Mouse (Mus musculus): ENCODE measurements at regions not wholly inside any gene's neighbourhood (a gene's known extent, or its start where the extent isn't known, plus 50 kb on each side); places are given as distances from the start of the nearest gene placed in this dataset.
A peak's percentile ranks its signal among the peaks of the same experiment; 100 is the strongest.

DNA sequence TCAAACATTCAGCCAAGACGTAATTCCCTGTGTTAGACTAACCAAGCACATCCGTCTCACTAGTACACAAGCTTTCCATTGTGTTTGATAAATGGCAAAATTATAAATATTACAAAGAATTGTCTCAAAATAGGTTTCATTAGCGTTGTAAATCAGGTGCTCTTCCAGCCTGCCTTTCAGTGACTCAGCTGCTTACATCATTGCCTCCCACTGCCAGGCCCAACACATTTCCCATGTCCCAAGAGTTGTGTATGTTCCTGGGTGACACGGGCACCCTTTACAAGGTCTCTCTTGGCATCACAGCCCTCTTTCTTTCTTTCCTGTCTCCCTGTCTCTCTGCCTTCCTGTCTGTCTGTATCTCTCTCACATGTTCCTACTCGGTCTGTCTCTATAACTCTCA is 189.5 kb upstream of the Afdn start:
- H3K27me3 ChIP-seq (ENCODE audit: control insufficient read depth, insufficient read depth, low read length), result no peaks in the 10 kb centered on the region
- no peaks in the 10 kb centered on the region for H3K4me1 ChIP-seq (ENCODE audit: control insufficient read depth, insufficient read depth, low read length)
- no peak overlapping the region for H3K4me3 ChIP-seq (ENCODE audit: low read depth, low read length)
- H3K27ac ChIP-seq (ENCODE audit: low read length), result no peak overlapping the region
- no peaks in the 10 kb centered on the region for H3K36me3 ChIP-seq (ENCODE audit: control insufficient read depth, insufficient read depth, low read length)
- no peak for ATAC-seq (ENCODE audit: insufficient number of reproducible peaks, insufficient read depth, low FRiP score, low read depth)
- H3K9me3 ChIP-seq (ENCODE audit: control insufficient read depth, low read depth, low read length), result no peaks in the 10 kb centered on the region
- no peak overlapping the region for H3K4me2 ChIP-seq (replicated peaks; ENCODE audit: low read depth, low read length)
- WGBS, result 69% methylated on average over 5 of the region's 5 CpGs
- H3K9ac ChIP-seq (replicated peaks; ENCODE audit: low read depth, low read length), result no peak overlapping the region

DNA sequence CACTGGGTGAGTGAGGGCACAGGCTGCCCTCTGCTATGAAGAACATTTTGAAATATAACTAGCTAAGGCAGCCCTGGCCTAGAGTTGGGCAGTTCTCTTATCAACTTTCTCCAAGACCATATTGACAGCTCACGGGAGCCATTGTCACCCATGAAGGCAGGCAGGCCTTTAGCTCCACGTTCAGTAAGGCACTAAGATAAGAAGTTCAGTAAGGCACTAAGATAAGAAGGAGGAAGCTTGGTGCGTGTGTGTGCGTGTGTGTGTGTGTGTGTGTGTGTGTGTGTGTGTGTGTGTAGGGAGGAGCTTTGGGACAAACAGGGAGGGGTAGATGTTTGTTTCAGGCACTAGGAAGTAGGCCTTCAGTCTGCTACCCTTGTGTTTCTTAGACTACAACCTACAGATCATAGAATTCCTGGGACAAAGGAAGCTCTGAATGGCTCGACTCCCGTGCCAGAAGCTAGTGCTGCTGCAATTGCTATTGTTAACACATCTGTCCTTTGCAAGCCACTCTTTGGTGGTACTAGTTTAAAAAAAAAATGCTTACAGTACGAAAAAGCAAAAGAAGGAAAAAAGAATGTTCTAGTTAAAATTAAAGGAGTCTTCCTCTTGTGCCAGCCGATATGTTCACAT is 188.0 kb upstream of the Afdn start:
- 56% methylated on average over 8 of the region's 8 CpGs for WGBS

DNA sequence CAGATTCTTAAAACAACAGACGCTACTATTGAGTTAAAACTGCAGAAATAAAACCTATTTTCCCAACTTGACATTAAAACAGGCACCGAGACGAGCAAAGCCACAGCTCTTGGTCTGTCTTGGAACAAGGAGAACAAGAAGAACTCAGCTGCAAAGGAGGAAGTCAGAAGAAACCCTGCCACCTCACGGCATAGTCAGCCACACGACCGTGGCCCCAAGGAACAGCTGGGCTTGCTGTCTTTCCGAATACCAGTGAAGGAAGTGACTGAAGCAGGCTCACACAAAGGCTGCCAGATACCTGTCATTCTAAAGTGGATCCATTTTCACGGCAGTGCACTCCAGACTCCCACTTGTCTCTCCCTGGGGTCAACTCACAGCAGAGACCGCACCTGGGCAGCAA is 187.3 kb upstream of the Afdn start:
- Histone ChIP-seq H3K9ac (replicated peaks; ENCODE audit: low read depth, low read length) (no peak overlapping the region), H3K27me3 (ENCODE audit: control insufficient read depth, insufficient read depth, low read length) (no peaks in the 10 kb centered on the region), H3K4me2 (replicated peaks; ENCODE audit: low read depth, low read length) (no peak overlapping the region), H3K27ac (ENCODE audit: low read length) (no peak overlapping the region), H3K9me3 (ENCODE audit: control insufficient read depth, low read depth, low read length) (no peaks in the 10 kb centered on the region), H3K36me3 (ENCODE audit: control insufficient read depth, insufficient read depth, low read length) (no peaks in the 10 kb centered on the region), H3K4me3 (ENCODE audit: low read depth, low read length) (no peak overlapping the region), H3K4me1 (ENCODE audit: control insufficient read depth, insufficient read depth, low read length) (no peaks in the 10 kb centered on the region)
- no peak for ATAC-seq (ENCODE audit: insufficient number of reproducible peaks, insufficient read depth, low FRiP score, low read depth)
- 73% methylated on average over 9 of the region's 9 CpGs for WGBS

More for the DNA sequence above, 188.0 kb upstream of the Afdn start:
- Histone ChIP-seq H3K27ac (ENCODE audit: low read length) (no peak overlapping the region), H3K4me3 (ENCODE audit: low read depth, low read length) (no peak overlapping the region), H3K9ac (replicated peaks; ENCODE audit: low read depth, low read length) (no peak overlapping the region), H3K36me3 (ENCODE audit: control insufficient read depth, insufficient read depth, low read length) (no peaks in the 10 kb centered on the region), H3K9me3 (ENCODE audit: control insufficient read depth, low read depth, low read length) (no peaks in the 10 kb centered on the region), H3K27me3 (ENCODE audit: control insufficient read depth, insufficient read depth, low read length) (no peaks in the 10 kb centered on the region), H3K4me1 (ENCODE audit: control insufficient read depth, insufficient read depth, low read length) (no peaks in the 10 kb centered on the region), H3K4me2 (replicated peaks; ENCODE audit: low read depth, low read length) (no peak overlapping the region)
- ATAC-seq (ENCODE audit: insufficient number of reproducible peaks, insufficient read depth, low FRiP score, low read depth), result peak; percentile 79

DNA sequence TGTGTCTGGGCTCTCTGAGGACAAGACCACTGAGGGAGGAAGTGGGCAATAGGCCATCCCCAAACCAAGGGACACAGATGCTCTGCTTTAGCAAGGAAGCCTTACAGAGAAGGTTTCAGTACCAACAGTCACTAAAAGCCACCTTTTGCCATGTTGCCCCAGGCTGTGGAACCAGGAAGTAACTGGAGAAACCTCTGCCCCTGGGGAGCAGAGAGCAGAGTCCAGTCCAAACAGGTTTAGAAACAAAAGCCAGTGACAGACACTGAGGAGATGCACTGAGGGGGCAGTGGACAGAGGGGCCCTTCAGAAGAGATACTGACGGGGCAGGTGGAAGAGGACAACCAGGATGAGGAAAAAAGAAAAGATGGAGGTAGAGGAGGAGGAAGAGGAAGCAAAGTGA is 186.2 kb upstream of the Afdn start:
- 85% methylated on average over 1 of the region's 1 CpGs for WGBS
- no peak overlapping the region for H3K27ac ChIP-seq (ENCODE audit: low read length)

DNA sequence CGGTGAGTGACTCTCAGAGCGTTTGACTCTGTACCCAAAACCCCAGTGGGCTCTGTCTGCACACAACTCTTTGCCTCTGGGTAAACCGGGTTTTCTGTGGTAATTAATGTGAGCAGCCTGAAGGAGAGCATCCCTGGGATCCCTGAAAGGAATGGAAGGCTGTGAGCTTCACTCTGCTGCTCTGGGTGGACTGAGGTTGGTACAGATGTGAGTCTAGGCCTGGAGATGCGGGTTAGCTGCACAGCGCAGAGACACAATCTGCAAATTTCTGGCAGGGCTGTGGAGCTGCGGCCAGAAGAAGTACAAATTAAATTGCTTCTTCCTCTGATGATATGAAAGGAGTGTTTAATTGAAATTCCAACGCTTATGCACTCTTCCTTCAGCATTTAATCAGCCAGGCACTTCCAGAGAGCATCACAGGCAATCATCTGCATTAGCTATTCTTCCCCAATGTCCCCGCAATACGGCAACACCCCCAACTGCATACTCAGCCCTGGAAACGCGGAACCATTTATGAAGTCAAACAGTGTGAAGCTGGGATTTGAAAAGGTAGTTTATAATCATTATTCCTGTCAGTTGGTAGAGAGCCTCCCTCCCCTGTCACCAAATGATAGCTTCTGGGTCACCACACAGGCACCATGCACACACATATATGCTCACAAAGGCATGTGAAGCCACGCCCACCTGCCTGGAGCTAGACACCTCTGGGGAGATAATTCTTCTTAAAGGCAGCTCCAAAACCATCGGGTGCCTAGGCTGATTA is 185.5 kb upstream of the Afdn start:
- 68% methylated on average over 13 of the region's 13 CpGs for WGBS
- no peaks in the 10 kb centered on the region for H3K27me3 ChIP-seq (ENCODE audit: control insufficient read depth, insufficient read depth, low read length)
- H3K9ac ChIP-seq (replicated peaks; ENCODE audit: low read depth, low read length), result no peak overlapping the region
- H3K4me2 ChIP-seq (replicated peaks; ENCODE audit: low read depth, low read length), result no peak overlapping the region
- H3K4me3 ChIP-seq (ENCODE audit: low read depth, low read length), result no peak overlapping the region
- H3K36me3 ChIP-seq (ENCODE audit: control insufficient read depth, insufficient read depth, low read length), result no peaks in the 10 kb centered on the region
- no peaks in the 10 kb centered on the region for H3K4me1 ChIP-seq (ENCODE audit: control insufficient read depth, insufficient read depth, low read length)
- no peaks in the 10 kb centered on the region for H3K9me3 ChIP-seq (ENCODE audit: control insufficient read depth, low read depth, low read length)
- H3K27ac ChIP-seq (ENCODE audit: low read length), result no peak overlapping the region
- ATAC-seq (ENCODE audit: insufficient number of reproducible peaks, insufficient read depth, low FRiP score, low read depth), result no peak

More for the DNA sequence above, 186.2 kb upstream of the Afdn start:
- no peak overlapping the region for H3K4me2 ChIP-seq (replicated peaks; ENCODE audit: low read depth, low read length)
- no peak for ATAC-seq (ENCODE audit: insufficient number of reproducible peaks, insufficient read depth, low FRiP score, low read depth)
- H3K27me3 ChIP-seq (ENCODE audit: control insufficient read depth, insufficient read depth, low read length), result no peaks in the 10 kb centered on the region
- no peak overlapping the region for H3K4me3 ChIP-seq (ENCODE audit: low read depth, low read length)
- no peak overlapping the region for H3K9ac ChIP-seq (replicated peaks; ENCODE audit: low read depth, low read length)
- no peaks in the 10 kb centered on the region for H3K9me3 ChIP-seq (ENCODE audit: control insufficient read depth, low read depth, low read length)
- no peaks in the 10 kb centered on the region for H3K36me3 ChIP-seq (ENCODE audit: control insufficient read depth, insufficient read depth, low read length)
- no peaks in the 10 kb centered on the region for H3K4me1 ChIP-seq (ENCODE audit: control insufficient read depth, insufficient read depth, low read length)

DNA sequence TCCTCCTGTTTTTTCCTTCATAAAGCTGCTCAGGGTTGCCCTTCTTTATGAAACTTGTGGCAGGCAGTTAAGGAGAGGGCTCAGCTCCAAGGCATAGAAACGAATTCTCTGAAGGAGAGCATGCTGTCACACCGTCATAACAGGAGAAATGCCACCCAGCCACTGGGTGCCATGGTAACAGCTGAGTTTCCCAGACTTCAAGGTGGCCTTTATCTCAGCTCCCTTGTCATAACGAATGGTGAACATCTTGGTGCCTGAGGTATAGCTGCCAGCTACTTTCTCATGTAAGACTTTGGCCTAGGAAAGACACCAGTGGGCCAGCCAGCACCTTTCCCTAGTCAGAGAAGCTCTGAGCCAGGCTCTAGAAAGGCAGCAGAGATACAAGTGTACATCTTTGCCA is 182.5 kb upstream of the Afdn start:
- H3K9me3 ChIP-seq (ENCODE audit: control insufficient read depth, low read depth, low read length), result no peaks in the 10 kb centered on the region
- WGBS, result 64% methylated on average over 3 of the region's 3 CpGs
- no peaks in the 10 kb centered on the region for H3K4me1 ChIP-seq (ENCODE audit: control insufficient read depth, insufficient read depth, low read length)
- H3K27ac ChIP-seq (ENCODE audit: low read length), result no peak overlapping the region
- ATAC-seq (ENCODE audit: insufficient number of reproducible peaks, insufficient read depth, low FRiP score, low read depth), result no peak
- no peak overlapping the region for H3K9ac ChIP-seq (replicated peaks; ENCODE audit: low read depth, low read length)
- no peak overlapping the region for H3K4me3 ChIP-seq (ENCODE audit: low read depth, low read length)
- no peak overlapping the region for H3K4me2 ChIP-seq (replicated peaks; ENCODE audit: low read depth, low read length)
- no peaks in the 10 kb centered on the region for H3K36me3 ChIP-seq (ENCODE audit: control insufficient read depth, insufficient read depth, low read length)
- H3K27me3 ChIP-seq (ENCODE audit: control insufficient read depth, insufficient read depth, low read length), result no peaks in the 10 kb centered on the region

DNA sequence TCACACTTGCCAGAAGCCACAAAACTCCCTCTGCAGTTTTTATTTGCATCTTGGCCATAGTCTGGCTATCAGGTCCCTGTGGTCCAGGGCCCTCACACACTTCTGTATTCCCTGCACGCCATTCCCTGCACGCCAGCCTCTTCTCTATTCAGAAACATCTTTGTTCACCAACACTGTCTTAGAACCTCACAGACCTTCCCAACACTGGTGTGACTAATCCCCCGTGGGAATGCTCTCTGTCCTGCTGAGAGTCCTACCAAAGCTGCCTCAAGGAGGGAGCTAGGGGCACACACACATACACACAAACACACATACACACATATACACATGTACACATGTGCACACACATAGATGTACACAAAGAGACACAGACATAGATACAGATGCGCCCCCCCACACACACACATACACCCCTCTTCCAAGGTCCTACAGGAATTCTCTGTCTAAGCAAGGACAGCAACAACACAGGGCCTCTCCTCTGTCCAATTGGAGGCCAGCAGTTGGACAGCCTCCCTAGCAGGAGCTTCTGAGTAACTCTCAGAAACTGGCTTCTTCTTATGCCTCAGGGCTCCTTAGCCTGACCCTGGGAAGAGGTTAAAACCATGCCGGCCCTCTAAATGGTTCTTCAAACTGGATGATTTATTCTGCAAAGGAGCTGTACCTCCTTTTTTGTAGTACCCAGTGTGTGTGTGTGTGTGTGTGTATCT is 179.0 kb upstream of the Afdn start:
- H3K4me3 ChIP-seq (ENCODE audit: low read depth, low read length), result no peak overlapping the region
- WGBS, result 74% methylated on average over 5 of the region's 5 CpGs
- H3K4me1 ChIP-seq (ENCODE audit: control insufficient read depth, insufficient read depth, low read length), result no peaks in the 10 kb centered on the region
- H3K9me3 ChIP-seq (ENCODE audit: control insufficient read depth, low read depth, low read length), result no peaks in the 10 kb centered on the region
- H3K27ac ChIP-seq (ENCODE audit: low read length), result no peak overlapping the region
- no peak for ATAC-seq (ENCODE audit: insufficient number of reproducible peaks, insufficient read depth, low FRiP score, low read depth)
- H3K36me3 ChIP-seq (ENCODE audit: control insufficient read depth, insufficient read depth, low read length), result no peaks in the 10 kb centered on the region
- no peaks in the 10 kb centered on the region for H3K27me3 ChIP-seq (ENCODE audit: control insufficient read depth, insufficient read depth, low read length)
- no peak overlapping the region for H3K4me2 ChIP-seq (replicated peaks; ENCODE audit: low read depth, low read length)
- H3K9ac ChIP-seq (replicated peaks; ENCODE audit: low read depth, low read length), result no peak overlapping the region

DNA sequence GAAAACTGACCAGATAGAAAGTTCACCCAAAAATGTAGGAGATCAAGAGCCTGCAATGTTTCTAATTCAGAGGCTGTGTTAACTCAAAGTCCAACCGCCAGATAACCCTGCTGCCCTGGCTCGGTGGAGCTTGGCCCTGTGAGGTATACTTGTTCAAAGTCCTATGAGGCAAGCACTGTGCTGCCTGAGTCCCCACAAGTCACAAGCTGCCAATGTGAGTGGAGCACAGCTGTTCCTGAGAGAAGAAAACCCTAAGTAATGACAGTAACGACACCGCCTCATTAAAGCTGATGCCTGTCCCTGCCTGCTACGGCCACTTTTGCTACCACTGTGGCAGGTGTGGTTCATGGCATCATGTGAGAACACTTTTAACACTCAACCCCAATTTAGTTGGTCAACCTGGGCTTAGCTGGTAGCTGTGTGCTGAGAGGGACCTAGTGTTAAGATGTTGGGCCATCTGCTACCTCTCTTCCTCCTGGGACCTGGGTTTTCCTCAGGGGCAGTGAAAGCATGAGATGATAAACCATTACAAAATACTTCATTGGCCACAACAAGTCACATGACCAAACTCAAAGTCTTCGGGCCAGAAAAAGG is 178.2 kb upstream of the Afdn start:
- Histone ChIP-seq H3K9me3 (ENCODE audit: control insufficient read depth, low read depth, low read length) (no peaks in the 10 kb centered on the region), H3K27me3 (ENCODE audit: control insufficient read depth, insufficient read depth, low read length) (no peaks in the 10 kb centered on the region), H3K4me1 (ENCODE audit: control insufficient read depth, insufficient read depth, low read length) (no peaks in the 10 kb centered on the region), H3K9ac (replicated peaks; ENCODE audit: low read depth, low read length) (no peak overlapping the region), H3K36me3 (ENCODE audit: control insufficient read depth, insufficient read depth, low read length) (no peaks in the 10 kb centered on the region), H3K4me3 (ENCODE audit: low read depth, low read length) (no peak overlapping the region), H3K4me2 (replicated peaks; ENCODE audit: low read depth, low read length) (no peak overlapping the region), H3K27ac (ENCODE audit: low read length) (no peak overlapping the region)
- ATAC-seq (ENCODE audit: insufficient number of reproducible peaks, insufficient read depth, low FRiP score, low read depth), result no peak
- 71% methylated on average over 6 of the region's 6 CpGs for WGBS
